Mouse (Mus musculus) layer of hippocampus, postnatal 25 days (tissue): ENCODE measurements around the gene Reep1. TPM values are rescaled to one million over a fixed set of nuclear protein-coding genes. Genes with fewer than 3 reads are reported as not detected.

Experiments
- DNase-seq, 2 experiments: peaks; one replicate each; pipeline ENCODE4 v3.0.0; 2022; ENCODE audit warnings: mixed read lengths in 2 of 2, low spot score in 1 of 2; ENCODE audit errors: extremely low spot score in 1 of 2
- total RNA-seq, 2 experiments: library from RNA; stranded (reverse); gene quantifications; 2 replicates each; pipeline ENCODE4 v1.2.3; 2021

The Reep1 gene
- 10 to 100 TPM; 79.8 to 83.3 TPM for total RNA-seq

GRCm38 (mm10) chr6:71707511-71708501, at the start of gene Reep1:
Gene Reep1 (plus strand): TSS chr6:71707561.
- peak; percentile 52 to 68 for DNase-seq

- DNase-seq, result no peak
Measured at GRCm38 (mm10) chr6:71658290-71658689, 49.1 kb upstream of the Reep1 start.

GRCm38 (mm10) chr6:71664511-71664910, 42.9 kb upstream of the Reep1 start:
- no peak for DNase-seq

- no peak for DNase-seq
Measured at GRCm38 (mm10) chr6:71673166-71673565, 34.2 kb upstream of the Reep1 start.

GRCm38 (mm10) chr6:71678891-71679290, 28.5 kb upstream of the Reep1 start:
- DNase-seq, result no peak

- no peak for DNase-seq
Measured at GRCm38 (mm10) chr6:71695150-71695549, 12.2 kb upstream of the Reep1 start.

GRCm38 (mm10) chr6:71695599-71695998, 11.8 kb upstream of the Reep1 start:
- no peak for DNase-seq

GRCm38 (mm10) chr6:71706871-71707270, 490 bp upstream of the Reep1 start:
- no peak for DNase-seq

- DNase-seq, result no peak
Measured at GRCm38 (mm10) chr6:71708528-71708927, 1.2 kb downstream of the Reep1 start.

GRCm38 (mm10) chr6:71710323-71710722, 3.0 kb downstream of the Reep1 start:
- no peak for DNase-seq

- DNase-seq, result no peak
Measured at GRCm38 (mm10) chr6:71711201-71711600, 3.8 kb downstream of the Reep1 start.

- no peak for DNase-seq
Measured at GRCm38 (mm10) chr6:71713532-71713931, 6.2 kb downstream of the Reep1 start.

GRCm38 (mm10) chr6:71715006-71715405, 7.6 kb downstream of the Reep1 start:
- no peak for DNase-seq

GRCm38 (mm10) chr6:71716434-71716833, 9.1 kb downstream of the Reep1 start:
- DNase-seq, result no peak

- no peak for DNase-seq
Measured at GRCm38 (mm10) chr6:71718322-71718721, 11.0 kb downstream of the Reep1 start.

- DNase-seq, result no peak
Measured at GRCm38 (mm10) chr6:71719302-71719701, 11.9 kb downstream of the Reep1 start.

GRCm38 (mm10) chr6:71722988-71723387, 15.6 kb downstream of the Reep1 start:
- DNase-seq, result no peak

GRCm38 (mm10) chr6:71723555-71723954, 16.2 kb downstream of the Reep1 start:
- no peak for DNase-seq

GRCm38 (mm10) chr6:71726710-71727109, 19.3 kb downstream of the Reep1 start:
- no peak for DNase-seq

GRCm38 (mm10) chr6:71728306-71728705, 20.9 kb downstream of the Reep1 start:
- no peak for DNase-seq

- no peak for DNase-seq
Measured at GRCm38 (mm10) chr6:71734910-71735599, 27.7 kb downstream of the Reep1 start.
